Mouse (Mus musculus) liver, adult 2 months (tissue): ENCODE measurements around the gene Cux2.

ENCODE experiments used
- CTCF ChIP-seq: fragments of 200-500 bp; IDR thresholded peaks from 2 replicates; pipeline ENCODE4 v1.5.1; 2011; ENCODE audit warnings: low read depth, low read length, control low read depth
- POLR2A ChIP-seq: fragments of 200-500 bp; IDR thresholded peaks from 2 replicates; pipeline ENCODE4 v1.6.1; 2011; ENCODE audit warnings: low read length, control low read depth; ENCODE audit not compliant: insufficient read depth; ENCODE audit errors: extremely low read depth

DNA sequence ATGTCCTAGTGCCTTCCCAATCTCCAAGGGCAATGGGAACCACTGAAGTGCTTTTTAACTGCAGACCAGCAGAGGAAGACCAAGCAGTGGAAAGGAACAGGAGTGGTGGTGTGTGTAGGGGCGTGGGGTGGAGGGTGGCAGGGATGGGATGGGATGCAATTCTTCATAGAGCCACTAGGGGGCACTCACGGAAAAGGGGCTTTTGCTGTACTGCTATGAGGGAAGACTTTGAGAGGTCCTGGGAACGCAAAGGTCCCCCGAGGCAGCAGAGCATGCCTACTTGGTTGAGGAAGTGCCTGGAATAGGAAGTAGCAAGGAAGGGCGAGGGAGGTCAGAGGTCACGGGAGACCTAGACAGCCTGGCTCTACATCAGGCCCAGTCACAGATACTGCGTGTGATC lies 106.4 kb downstream of the Cux2 start:
- peak; percentile 82 for TF ChIP-seq CTCF
- no peak for TF ChIP-seq POLR2A
